Mouse (Mus musculus) erythroid progenitor cell, adult 5-6 weeks (primary cell): ENCODE data around the gene Chchd10. TPM values are rescaled to one million over a fixed set of nuclear protein-coding genes. Genes with fewer than 3 reads are reported as not detected.
A peak's percentile ranks its signal among the peaks of the same experiment; 100 is the strongest.
"Not testable (repeated sequence)": the region's sequence is repeated elsewhere in the genome, so short reads cannot be mapped to it uniquely, and the experiment has no call there.

Experiments used
- ATAC-seq: replicated peaks from 2 replicates; pipeline ENCODE4 v1.8.0; 2016; ENCODE audit warnings: moderate number of reproducible peaks, mild to moderate bottlenecking, moderate TSS enrichment, inconsistent platforms; ENCODE audit not compliant: poor library complexity, low FRiP score, severe bottlenecking
- total RNA-seq, 2 experiments: library from RNA; stranded (forward) in 1 of 2; stranded (reverse) in 1 of 2; fragments of 150-400 nt in 1 of 2; fragments of 186-747, 209-891 nt in 1 of 2; gene quantifications; 2 replicates each; pipeline versions ENCODE4 v1.2.3 to v1.2.4; 2015 to 2017; ENCODE audit warnings: low replicate concordance in 2 of 2

Chchd10 gene
- total RNA-seq (2015; ENCODE audit: low replicate concordance), result 101 and 127 TPM in 2 replicates
- 40.2 and 60.3 TPM in 2 replicates for total RNA-seq (2017; ENCODE audit: low replicate concordance)

DNA sequence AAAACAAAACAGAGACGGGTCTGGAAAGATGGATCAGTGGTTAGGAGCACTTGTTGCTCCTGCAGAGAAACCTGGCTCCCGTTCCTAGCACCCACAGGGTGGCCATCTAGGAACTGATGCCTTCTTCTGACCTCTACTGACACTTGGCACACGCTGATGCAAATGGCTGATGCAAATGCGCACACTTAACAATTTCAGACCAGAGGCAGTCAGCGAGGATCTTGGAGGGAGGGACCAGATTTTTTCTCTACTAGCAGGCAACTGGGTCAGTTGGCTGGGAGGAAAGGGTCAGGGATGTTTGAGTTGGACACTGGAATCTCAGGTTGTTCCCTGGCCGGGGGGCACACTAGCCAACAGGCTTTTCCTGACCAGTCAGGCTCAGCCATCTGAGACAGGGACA lies at the start of gene Chchd10:
Gene Chchd10 (plus strand): TSS at position 240 of the 400 bp plus-strand sequence.
- no peak for ATAC-seq

GRCm38 (mm10) chr10:75883232-75883552 lies 49.7 kb upstream of the Chchd10 start:
- peak; percentile 45; the same call in 1 of the 2 replicates for ATAC-seq

GRCm38 (mm10) chr10:75884742-75885141 lies 48.2 kb upstream of the Chchd10 start:
- no peak for ATAC-seq

GRCm38 (mm10) chr10:75887504-75887903 lies 45.4 kb upstream of the Chchd10 start:
- ATAC-seq, result not testable (repeated sequence)

DNA sequence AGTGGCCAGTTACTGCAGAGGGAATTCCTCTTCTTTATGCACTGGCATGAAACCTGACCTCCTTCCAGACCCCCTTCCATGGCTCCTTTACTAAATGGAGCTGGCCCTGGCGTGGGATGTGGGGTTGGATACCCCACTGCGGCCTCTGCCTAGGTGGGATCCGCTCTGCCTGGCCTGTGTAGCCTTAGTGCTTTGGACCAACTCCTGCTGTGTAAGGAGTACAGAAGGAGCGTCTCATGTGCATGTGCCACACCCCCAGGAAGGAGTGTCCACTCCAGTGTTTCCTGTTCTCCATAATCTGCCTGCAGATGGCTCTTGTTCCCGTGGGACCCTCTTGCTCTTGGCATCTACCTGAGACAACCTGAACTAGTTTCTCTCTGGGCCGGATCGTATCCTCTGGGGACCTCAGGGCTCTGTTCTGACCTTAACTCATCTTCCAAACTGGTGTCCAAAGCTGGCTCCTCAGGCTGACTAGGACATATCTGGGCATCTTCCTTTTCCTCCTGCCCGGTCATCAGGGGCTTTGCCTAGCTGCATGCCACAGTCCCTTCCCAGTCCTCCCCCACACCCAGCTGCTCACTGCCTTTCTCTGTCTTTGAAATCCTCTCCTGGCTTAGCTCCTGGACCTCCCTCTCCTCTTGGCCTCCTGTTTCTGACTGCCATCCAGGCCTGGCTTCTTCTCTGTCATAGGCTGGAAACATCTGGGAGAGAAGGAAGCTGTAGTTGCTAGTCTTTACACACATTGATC lies 43.4 kb upstream of the Chchd10 start:
- ATAC-seq, result no peak

GRCm38 (mm10) chr10:75893089-75893750 lies 39.7 kb upstream of the Chchd10 start, which contains the start of gene Derl3:
Derl3 (plus strand) TSS chr10:75893413.
- peak; percentile 98 for ATAC-seq

DNA sequence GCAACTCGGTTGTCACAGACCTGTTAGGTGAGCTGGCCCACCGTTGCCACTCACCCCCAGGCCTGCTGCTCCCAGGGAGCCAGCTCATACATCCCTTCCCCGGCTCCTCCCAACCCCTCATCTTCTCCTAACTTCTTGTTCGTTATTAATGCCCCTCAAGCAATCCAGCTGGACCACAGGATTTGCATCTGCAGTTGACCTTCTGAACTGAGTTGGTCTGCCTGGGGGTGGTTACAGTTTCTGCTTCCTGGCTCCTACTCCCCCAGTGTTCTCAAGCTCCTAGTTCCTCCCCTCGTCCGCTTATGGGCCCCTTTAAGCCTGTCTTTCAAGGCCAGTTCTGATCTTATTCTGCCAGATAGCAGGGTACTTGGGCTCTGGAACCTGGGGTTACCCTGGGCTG lies 38.3 kb upstream of the Chchd10 start:
- no peak for ATAC-seq

GRCm38 (mm10) chr10:75895730-75896129 lies 37.2 kb upstream of the Chchd10 start:
- ATAC-seq, result no peak

- ATAC-seq, result no peak
These were observed 36.7 kb upstream of the Chchd10 start for GRCm38 (mm10) chr10:75896208-75896607.

DNA sequence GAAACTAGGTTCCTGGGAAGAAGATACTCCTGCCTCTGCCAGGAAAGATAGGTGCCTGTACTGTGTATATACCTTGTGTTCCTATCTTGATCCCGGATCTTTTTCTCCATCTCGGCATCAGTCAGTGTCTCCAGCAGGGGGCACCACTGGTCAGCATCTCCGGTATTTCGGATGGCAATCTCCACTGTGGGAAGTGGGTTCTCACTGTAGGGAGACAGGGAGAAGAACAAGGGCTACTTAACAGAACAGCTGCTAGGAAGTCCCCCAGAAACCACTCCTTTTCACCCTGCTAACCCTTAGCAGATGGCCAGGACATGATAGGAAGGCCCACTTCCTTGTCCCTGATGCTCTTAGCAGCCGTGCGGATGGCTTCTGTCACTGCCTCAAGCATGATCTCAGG lies 35.6 kb upstream of the Chchd10 start:
- no peak for ATAC-seq

GRCm38 (mm10) chr10:75898039-75898564 lies 34.8 kb upstream of the Chchd10 start:
- ATAC-seq, result no peak

- no peak for ATAC-seq
These were observed 34.1 kb upstream of the Chchd10 start for GRCm38 (mm10) chr10:75898846-75899245.

- no peak for ATAC-seq
These were observed 28.5 kb upstream of the Chchd10 start for GRCm38 (mm10) chr10:75904391-75904790.

DNA sequence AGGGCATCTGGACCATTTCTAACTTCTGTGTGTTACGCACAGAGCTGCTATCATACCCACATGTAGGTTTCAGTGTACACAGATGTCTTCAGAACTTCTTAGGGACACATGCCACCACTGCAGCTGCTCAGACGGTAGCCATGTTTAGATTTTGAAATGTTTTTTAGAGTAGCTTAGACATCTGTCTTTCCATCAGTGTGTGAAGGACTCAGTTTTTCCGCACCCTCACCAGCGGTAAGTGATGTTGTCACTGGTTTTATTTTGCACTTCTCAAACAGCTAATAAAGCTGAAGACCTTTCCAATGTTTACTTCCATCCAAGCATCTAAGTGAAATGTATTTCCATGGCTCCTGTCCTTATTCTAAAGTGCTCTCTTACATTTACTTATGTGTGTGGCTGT lies 26.0 kb upstream of the Chchd10 start:
- ATAC-seq, result no peak

GRCm38 (mm10) chr10:75910698-75911097 lies 22.2 kb upstream of the Chchd10 start:
- ATAC-seq, result no peak

DNA sequence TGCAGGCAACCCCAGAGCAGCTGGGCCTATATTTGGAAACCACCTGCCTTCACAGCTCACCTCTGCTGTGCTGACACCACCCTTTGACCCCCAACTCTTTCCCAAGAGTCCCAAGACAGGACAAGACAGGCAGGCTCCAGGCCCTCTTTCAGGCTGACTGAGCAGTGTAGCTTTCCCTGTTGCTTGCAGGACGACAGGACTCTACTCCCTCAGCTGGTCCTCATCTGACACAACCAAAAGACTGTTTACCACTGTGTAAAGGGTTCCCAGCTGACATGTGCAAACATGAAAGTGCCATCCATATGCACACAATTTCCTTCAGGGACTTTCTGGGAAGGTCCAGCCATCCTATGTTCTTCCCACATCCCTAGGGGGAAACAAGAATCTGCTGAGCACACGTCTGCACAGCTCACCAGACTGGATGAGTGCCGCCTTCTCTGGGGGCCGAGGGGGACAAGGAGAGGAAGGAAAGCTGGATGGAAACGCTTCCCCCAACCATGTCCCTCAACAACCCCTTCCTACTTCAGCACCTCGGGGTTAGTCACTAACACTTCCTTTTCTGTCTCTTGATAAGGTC lies 19.8 kb upstream of the Chchd10 start:
- ATAC-seq, result no peak

DNA sequence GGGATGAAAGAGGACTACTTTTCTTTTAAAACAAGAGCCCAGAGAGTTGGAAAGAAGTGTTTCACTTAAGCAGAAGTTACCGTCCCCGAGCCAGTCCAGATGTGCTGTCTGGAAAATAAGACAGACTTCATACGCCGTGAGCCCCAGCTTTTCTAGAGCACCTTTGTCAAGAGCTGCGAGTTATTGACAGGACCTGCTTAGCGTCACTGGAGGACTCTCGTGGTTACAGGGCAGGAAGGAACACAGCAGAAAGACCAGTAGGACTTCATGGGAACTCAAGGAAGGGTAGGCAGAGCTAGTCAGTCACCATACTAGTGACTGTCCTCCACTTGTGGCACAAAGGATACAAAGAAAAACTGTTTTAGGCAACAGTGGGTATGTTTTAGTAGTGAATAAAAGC lies 17.4 kb upstream of the Chchd10 start:
- ATAC-seq, result no peak

DNA sequence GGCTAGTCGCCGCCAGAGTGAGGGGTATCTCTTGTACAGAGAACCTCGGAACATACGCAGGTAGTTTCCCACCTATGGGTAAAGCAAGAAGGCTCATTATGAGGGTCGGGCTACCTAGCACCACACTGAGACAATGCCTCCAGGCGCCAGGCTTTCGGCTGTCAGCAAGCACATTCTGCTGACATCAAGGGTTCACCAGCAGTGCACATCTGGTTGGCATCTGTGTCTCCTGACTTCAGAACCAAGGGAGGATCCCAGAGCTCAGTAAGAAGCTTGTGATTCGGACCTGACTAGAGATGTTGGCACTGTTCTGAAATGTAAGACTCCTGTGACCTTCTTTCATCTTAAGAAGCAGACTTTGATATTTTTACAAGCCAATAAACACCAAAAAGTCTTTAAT lies 16.1 kb upstream of the Chchd10 start:
- no peak for ATAC-seq

GRCm38 (mm10) chr10:75919026-75919425 lies 13.9 kb upstream of the Chchd10 start:
- ATAC-seq, result no peak

DNA sequence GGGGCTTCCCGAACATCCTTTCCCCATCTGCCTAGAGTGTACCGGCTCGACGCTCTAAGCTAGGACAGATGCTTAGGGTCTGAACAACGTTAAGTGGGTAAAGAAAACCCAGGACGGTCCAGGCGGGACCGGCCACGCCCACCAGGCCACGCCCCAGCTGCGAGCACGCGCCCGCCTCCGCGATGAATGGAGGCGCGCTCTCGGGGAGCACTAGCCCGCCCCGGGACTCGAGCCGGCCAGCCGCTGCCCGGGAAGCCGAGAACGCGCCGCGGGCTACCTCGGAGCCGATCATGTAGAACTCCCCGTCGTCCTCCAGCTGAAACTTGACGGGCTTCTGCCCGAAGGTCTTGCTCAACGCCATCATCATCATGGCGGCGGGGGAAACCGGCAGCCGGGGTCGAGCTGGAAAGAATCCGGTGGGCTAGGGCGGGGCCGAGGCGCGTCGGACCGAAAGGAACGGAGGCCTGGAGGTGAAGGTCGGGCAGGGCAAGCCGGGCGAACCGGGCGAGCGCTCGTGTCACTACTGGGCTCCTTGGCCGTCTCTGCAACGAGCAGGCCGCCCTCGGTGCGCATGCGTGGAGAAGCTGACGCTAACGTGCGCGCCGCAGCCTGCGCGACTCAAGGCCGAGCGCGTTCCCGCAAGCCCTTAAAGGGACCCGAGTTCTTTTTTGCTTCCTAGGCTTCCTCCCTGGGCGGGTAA lies 11.8 kb upstream of the Chchd10 start, which contains the start of gene Smarcb1:
Gene Smarcb1 (minus strand): TSS at position 592 of the 700 bp plus-strand sequence.
- peak; percentile 88 for ATAC-seq
